Mouse (Mus musculus) neural tube, embryonic 12.5 days (tissue): ENCODE data around the gene Npb. TPM values are rescaled to one million over a fixed set of nuclear protein-coding genes. Genes with fewer than 3 reads are reported as not detected.
"Not testable (repeated sequence)": the region's sequence is repeated elsewhere in the genome, so short reads cannot be mapped to it uniquely, and the experiment has no call there.

Source experiments
- ATAC-seq: fragments of 200-750 bp; cut with Nextera tagmentation; 2 replicates; pipeline ENCODE4 v1.8.0; 2017; ENCODE audit warnings: low read depth, mild to moderate bottlenecking, moderate TSS enrichment, moderate library complexity; ENCODE audit not compliant: low FRiP score
- H3K27ac ChIP-seq: fragments of 300-500 bp; sonication (generic); 2 replicates; pipeline ENCODE4 v1.5.1; 2016
- H3K27me3 ChIP-seq: fragments of 300-500 bp; sonication (generic); replicated peaks from 2 replicates; pipeline ENCODE4 v1.6.1; 2016; ENCODE audit warnings: mild to moderate bottlenecking
- H3K36me3 ChIP-seq: fragments of 300-500 bp; sonication (generic); 2 replicates; pipeline ENCODE4 v1.6.1; 2016; ENCODE audit warnings: mild to moderate bottlenecking
- H3K4me1 ChIP-seq: fragments of 300-500 bp; sonication (generic); 2 replicates; pipeline ENCODE4 v1.6.1; 2016
- H3K4me2 ChIP-seq: fragments of 300-500 bp; sonication (generic); replicated peaks from 2 replicates; pipeline ENCODE4 v1.6.1; 2016; ENCODE audit warnings: mild to moderate bottlenecking
- H3K4me3 ChIP-seq: fragments of 300-500 bp; sonication (generic); 2 replicates; pipeline ENCODE4 v1.5.1; 2016
- H3K9ac ChIP-seq: fragments of 300-500 bp; sonication (generic); 2 replicates; pipeline ENCODE4 v1.6.1; 2016; ENCODE audit warnings: mild to moderate bottlenecking
- H3K9me3 ChIP-seq: fragments of 300-500 bp; sonication (generic); 2 replicates; pipeline ENCODE4 v1.6.1; 2016; ENCODE audit warnings: mild to moderate bottlenecking
- WGBS: fragments of 180-500 bp; shearing (Covaris S2); methylation state at CpG from one replicate; pipeline ENCODE4 v1.1.7; 2016; 5-methylcytosine and 5-hydroxymethylcytosine counted together
- polyA plus RNA-seq: library from polyadenylated mRNA; unstranded; fragments of >200 nt; fragmentation: Nextera tagmentation; extraction: Ambion mirVana; gene quantifications from 2 replicates; pipeline ENCODE4 v1.2.1, GENCODE M21; 2016

Gene Npb
- polyA plus RNA-seq, 1 experiment from 2014 or later, result 0.80 TPM

- no peaks in the 10 kb centered on the region for H3K27me3 ChIP-seq
- H3K4me3 ChIP-seq, result peak within 1 kb of the TSS; percentile 98
- ATAC-seq, result peak; percentile 39
- H3K9me3 ChIP-seq, result no peaks in the 10 kb centered on the region
- H3K27ac ChIP-seq, result peak within 1 kb of the TSS; percentile 80
- peak within 1 kb of the TSS; percentile 97 for H3K9ac ChIP-seq
- peaks cover 30% of the 10 kb centered on the region for H3K4me1 ChIP-seq
- peaks cover 52% of the 10 kb centered on the region for H3K36me3 ChIP-seq
- peak within 1 kb of the TSS; percentile 97 for H3K4me2 ChIP-seq
- WGBS, result 7% methylated on average over 67 of the region's 75 CpGs
Observed at GRCm38 (mm10) chr11:120581490-120582267, 26.6 kb upstream of the Npb start, which contains the start of gene Arhgdia. TSS of gene Arhgdia (minus strand) at chr11:120581624.

- WGBS, result 74% methylated on average over 8 of the region's 8 CpGs
- no peaks in the 10 kb centered on the region for H3K27me3 ChIP-seq
- peaks cover 30% of the 10 kb centered on the region for H3K4me1 ChIP-seq
- peaks cover 58% of the 10 kb centered on the region for H3K36me3 ChIP-seq
- ATAC-seq, result no peak
- H3K27ac ChIP-seq, result peak overlapping the region; percentile 80
- peak overlapping the region; percentile 97 for H3K4me2 ChIP-seq
- peak overlapping the region; percentile 98 for H3K4me3 ChIP-seq
- no peaks in the 10 kb centered on the region for H3K9me3 ChIP-seq
- peak overlapping the region; percentile 97 for H3K9ac ChIP-seq
Observed at GRCm38 (mm10) chr11:120582268-120582981, 25.9 kb upstream of the Npb start.

GRCm38 (mm10) chr11:120582982-120583293 lies 25.3 kb upstream of the Npb start:
- H3K27me3 ChIP-seq, result not testable (repeated sequence)

GRCm38 (mm10) chr11:120583937-120584336 lies 24.3 kb upstream of the Npb start:
- no peak overlapping the region for H3K4me2 ChIP-seq
- no peak for ATAC-seq
- peaks cover 21% of the 10 kb centered on the region for H3K4me1 ChIP-seq
- H3K36me3 ChIP-seq, result peaks cover 55% of the 10 kb centered on the region
- no peaks in the 10 kb centered on the region for H3K27me3 ChIP-seq
- H3K4me3 ChIP-seq, result no peak overlapping the region
- H3K27ac ChIP-seq, result no peak overlapping the region
- H3K9ac ChIP-seq, result no peak overlapping the region
- H3K9me3 ChIP-seq, result no peaks in the 10 kb centered on the region
- 94% methylated on average over 1 of the region's 1 CpGs for WGBS

More at GRCm38 (mm10) chr11:120582982-120583293, 25.3 kb upstream of the Npb start:
- Histone ChIP-seq H3K4me1 (peaks cover 30% of the 10 kb centered on the region), H3K36me3 (peaks cover 58% of the 10 kb centered on the region)
- H3K4me3 ChIP-seq, H3K9me3 ChIP-seq, ATAC-seq, H3K9ac ChIP-seq, H3K4me2 ChIP-seq, H3K27ac ChIP-seq: not testable (repeated sequence)
- 98% methylated on average over 2 of the region's 2 CpGs for WGBS

GRCm38 (mm10) chr11:120588531-120588930 lies 19.7 kb upstream of the Npb start:
- WGBS, result 95% methylated on average over 6 of the region's 6 CpGs
- H3K9ac ChIP-seq, result no peak overlapping the region
- H3K4me2 ChIP-seq, result no peak overlapping the region
- ATAC-seq, result no peak
- no peaks in the 10 kb centered on the region for H3K9me3 ChIP-seq
- H3K4me3 ChIP-seq, result no peak overlapping the region
- no peaks in the 10 kb centered on the region for H3K4me1 ChIP-seq
- peaks cover 89% of the 10 kb centered on the region for H3K36me3 ChIP-seq
- H3K27ac ChIP-seq, result no peak overlapping the region
- no peaks in the 10 kb centered on the region for H3K27me3 ChIP-seq

GRCm38 (mm10) chr11:120597240-120598235 lies 10.7 kb upstream of the Npb start:
- peaks cover 23% of the 10 kb centered on the region for H3K4me1 ChIP-seq
- ATAC-seq, result peak; percentile 58
- H3K27me3 ChIP-seq, result no peaks in the 10 kb centered on the region
- H3K4me3 ChIP-seq, result peak overlapping the region; percentile 100
- peak overlapping the region; percentile 53; the same call in 1 of the 2 replicates for H3K27ac ChIP-seq
- H3K9me3 ChIP-seq, result no peaks in the 10 kb centered on the region
- H3K36me3 ChIP-seq, result peaks cover 58% of the 10 kb centered on the region
- 5% methylated on average over 99 of the region's 99 CpGs for WGBS
- H3K4me2 ChIP-seq, result peak overlapping the region; percentile 98
- H3K9ac ChIP-seq, result peak overlapping the region; percentile 99

GRCm38 (mm10) chr11:120598283-120598989 lies 9.8 kb upstream of the Npb start, which contains the start of the genes Alyref and Anapc11:
TSS of gene Alyref (minus strand) at chr11:120598365.
TSS of gene Anapc11 (plus strand) at chr11:120598421.
- Histone ChIP-seq H3K4me1 (peaks cover 23% of the 10 kb centered on the region), H3K27me3 (no peaks in the 10 kb centered on the region), H3K27ac (peak within 1 kb of the TSS; percentile 53; the same call in 1 of the 2 replicates), H3K4me3 (peak within 1 kb of the TSS; percentile 100), H3K36me3 (peaks cover 57% of the 10 kb centered on the region), H3K9ac (peak within 1 kb of the TSS; percentile 99), H3K4me2 (peak within 1 kb of the TSS; percentile 98), H3K9me3 (no peaks in the 10 kb centered on the region)
- WGBS, result under 1% methylated on average over 88 of the region's 88 CpGs
- ATAC-seq, result peak; percentile 94

- WGBS, result 50% methylated on average over 17 of the region's 17 CpGs
Observed at GRCm38 (mm10) chr11:120598990-120599549, 9.2 kb upstream of the Npb start.

GRCm38 (mm10) chr11:120600716-120601115 lies 7.6 kb upstream of the Npb start:
- Histone ChIP-seq H3K4me2 (no peak overlapping the region), H3K36me3 (peaks cover 58% of the 10 kb centered on the region), H3K9ac (no peak overlapping the region), H3K27ac (no peak overlapping the region), H3K4me1 (peaks cover 23% of the 10 kb centered on the region), H3K4me3 (no peak overlapping the region), H3K9me3 (no peaks in the 10 kb centered on the region), H3K27me3 (no peaks in the 10 kb centered on the region)
- no peak for ATAC-seq
- 98% methylated on average over 3 of the region's 3 CpGs for WGBS

More at GRCm38 (mm10) chr11:120598990-120599549, 9.2 kb upstream of the Npb start:
- H3K9ac ChIP-seq, result peak overlapping the region; percentile 99
- peaks cover 57% of the 10 kb centered on the region for H3K36me3 ChIP-seq
- H3K9me3 ChIP-seq, result no peaks in the 10 kb centered on the region
- peak overlapping the region; percentile 100 for H3K4me3 ChIP-seq
- 0 out of 2 replicates have a peak overlapping the region, but pooled peaks have one; percentile 1 for H3K27ac ChIP-seq
- H3K4me1 ChIP-seq, result peaks cover 23% of the 10 kb centered on the region
- peak; percentile 45; the same call in 1 of the 2 replicates for ATAC-seq
- peak overlapping the region; percentile 98 for H3K4me2 ChIP-seq
- no peaks in the 10 kb centered on the region for H3K27me3 ChIP-seq

GRCm38 (mm10) chr11:120603545-120603944 lies 4.7 kb upstream of the Npb start:
- Histone ChIP-seq H3K9ac (no peak overlapping the region), H3K4me1 (peaks cover 15% of the 10 kb centered on the region), H3K27ac (no peak overlapping the region), H3K36me3 (peaks cover 53% of the 10 kb centered on the region), H3K9me3 (no peaks in the 10 kb centered on the region), H3K4me3 (no peak overlapping the region), H3K4me2 (no peak overlapping the region), H3K27me3 (peaks cover 16% of the 10 kb centered on the region)
- ATAC-seq, result no peak
- 90% methylated on average over 2 of the region's 2 CpGs for WGBS

- Histone ChIP-seq H3K4me2 (no peak overlapping the region), H3K9me3 (no peaks in the 10 kb centered on the region), H3K4me3 (no peak overlapping the region), H3K27ac (no peak overlapping the region), H3K4me1 (peaks cover 16% of the 10 kb centered on the region), H3K9ac (no peak overlapping the region), H3K27me3 (peaks cover 22% of the 10 kb centered on the region), H3K36me3 (peaks cover 59% of the 10 kb centered on the region)
- no peak for ATAC-seq
- WGBS, result 92% methylated on average over 7 of the region's 7 CpGs
Observed at GRCm38 (mm10) chr11:120605667-120606066, 2.6 kb upstream of the Npb start.
